Mouse (Mus musculus): ENCODE results near the gene Csgalnact2. TPM values are rescaled to one million over a fixed set of nuclear protein-coding genes. Genes with fewer than 3 reads are reported as not detected.

Csgalnact2 gene
- total and polyA plus RNA-seq, 2 experiments, result 1.2 to 8.7 TPM

DNA sequence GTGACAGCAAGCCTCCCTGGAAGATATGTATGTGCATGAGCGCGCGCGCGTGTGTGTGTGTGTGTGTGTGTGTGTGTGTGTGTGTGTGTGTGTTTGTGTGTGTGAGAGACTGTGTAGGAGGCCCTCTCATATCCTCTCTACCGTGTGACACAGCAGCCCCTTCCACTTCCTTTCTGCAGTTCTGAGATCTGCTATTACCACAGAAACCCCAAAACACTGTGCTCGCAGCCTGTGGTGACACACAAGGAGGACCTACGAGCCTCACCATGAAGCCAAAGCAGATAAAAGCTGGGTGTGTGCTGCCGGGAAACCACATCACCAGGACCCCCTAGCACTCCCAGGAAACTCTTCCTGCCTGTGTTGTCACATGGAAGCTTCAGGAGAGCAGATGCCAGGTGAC lies 28.1 kb upstream of the Csgalnact2 start:
- peak; percentile 7 for DNase-seq (ENCODE audit: extremely low read depth, low read depth, low spot score)
- 87% methylated on average over 9 of the region's 9 CpGs for WGBS
- H3K27ac ChIP-seq (replicated peaks; ENCODE audit: insufficient read depth, low read depth, low read length), result no peak overlapping the region
- H3K79me2 ChIP-seq (ENCODE audit: control insufficient read depth, insufficient read depth, low read length), result no peaks in the 10 kb centered on the region
- H3K36me3 ChIP-seq (ENCODE audit: control insufficient read depth, insufficient read depth, low read length), result no peaks in the 10 kb centered on the region
- no peak overlapping the region for H3K4me3 ChIP-seq (ENCODE audit: insufficient read depth, low read depth, low read length)
- TF ChIP-seq CTCF (IDR thresholded peaks at IDR 0.05; ENCODE audit: low read depth, low read length), result no peak
- no peak for TF ChIP-seq POLR2A (IDR thresholded peaks at IDR 0.05; ENCODE audit: extremely low read depth, insufficient read depth, low read length)
- H3K27me3 ChIP-seq (ENCODE audit: control insufficient read depth, insufficient read depth, low read length), result no peaks in the 10 kb centered on the region
- H3K4me1 ChIP-seq (ENCODE audit: control insufficient read depth, insufficient read depth, low read length), result no peaks in the 10 kb centered on the region
- H3K9ac ChIP-seq (ENCODE audit: low read depth, low read length), result no peak overlapping the region

DNA sequence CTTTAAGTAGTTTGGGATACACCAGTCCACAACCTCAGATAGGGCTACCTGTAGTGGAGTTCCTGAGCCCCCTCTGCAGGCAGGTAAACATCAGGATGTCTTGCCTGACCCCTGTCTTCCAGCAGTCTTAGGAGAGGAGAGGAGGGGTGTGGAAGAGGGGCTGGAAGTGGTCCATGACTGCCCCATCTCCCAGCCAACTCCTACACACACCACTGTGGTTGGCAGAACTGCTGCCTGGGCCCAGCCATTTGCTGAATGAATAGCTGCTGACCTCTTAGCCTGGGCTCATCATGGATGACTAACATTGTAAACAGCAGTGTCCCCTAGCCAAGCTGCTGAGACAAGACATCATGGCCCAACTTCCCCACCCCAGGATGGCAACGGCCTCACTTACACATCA lies 26.6 kb upstream of the Csgalnact2 start:
- H3K79me2 ChIP-seq (ENCODE audit: control insufficient read depth, insufficient read depth, low read length), result no peaks in the 10 kb centered on the region
- no peak overlapping the region for H3K27ac ChIP-seq (replicated peaks; ENCODE audit: insufficient read depth, low read depth, low read length)
- H3K36me3 ChIP-seq (ENCODE audit: control insufficient read depth, insufficient read depth, low read length), result no peaks in the 10 kb centered on the region
- H3K4me3 ChIP-seq (ENCODE audit: insufficient read depth, low read depth, low read length), result no peak overlapping the region
- no peak overlapping the region for H3K9ac ChIP-seq (ENCODE audit: low read depth, low read length)
- 87% methylated on average over 1 of the region's 1 CpGs for WGBS
- H3K4me1 ChIP-seq (ENCODE audit: control insufficient read depth, insufficient read depth, low read length), result no peaks in the 10 kb centered on the region
- TF ChIP-seq POLR2A (IDR thresholded peaks at IDR 0.05; ENCODE audit: extremely low read depth, insufficient read depth, low read length) (no peak), CTCF (IDR thresholded peaks at IDR 0.05; ENCODE audit: low read depth, low read length) (no peak)
- no peaks in the 10 kb centered on the region for H3K27me3 ChIP-seq (ENCODE audit: control insufficient read depth, insufficient read depth, low read length)
- no peak for DNase-seq (ENCODE audit: extremely low read depth, low read depth, low spot score)

DNA sequence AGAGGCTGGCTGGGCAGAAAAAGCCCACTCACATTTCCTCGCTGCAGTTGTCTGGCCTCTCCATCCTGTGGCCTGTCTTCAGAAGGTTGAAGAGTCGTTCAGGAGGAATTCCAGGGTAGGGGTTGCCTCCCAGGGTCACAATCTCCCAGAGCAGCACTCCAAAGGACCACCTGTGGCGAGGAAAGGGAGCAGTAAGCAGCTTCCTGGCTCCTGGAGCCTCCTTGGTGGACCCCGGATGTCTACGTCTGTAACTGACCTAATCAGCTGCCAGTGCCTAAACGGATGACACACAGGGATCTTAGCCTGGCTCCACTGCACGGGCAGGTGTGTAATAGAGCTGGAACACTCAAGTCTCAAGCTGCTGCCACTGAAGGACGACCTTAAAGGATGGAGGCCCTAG lies 25.8 kb upstream of the Csgalnact2 start:
- H3K27ac ChIP-seq (replicated peaks; ENCODE audit: insufficient read depth, low read depth, low read length), result no peak overlapping the region
- H3K4me3 ChIP-seq (ENCODE audit: insufficient read depth, low read depth, low read length), result no peak overlapping the region
- no peaks in the 10 kb centered on the region for H3K36me3 ChIP-seq (ENCODE audit: control insufficient read depth, insufficient read depth, low read length)
- H3K27me3 ChIP-seq (ENCODE audit: control insufficient read depth, insufficient read depth, low read length), result no peaks in the 10 kb centered on the region
- no peak overlapping the region for H3K9ac ChIP-seq (ENCODE audit: low read depth, low read length)
- 66% methylated on average over 8 of the region's 8 CpGs for WGBS
- H3K79me2 ChIP-seq (ENCODE audit: control insufficient read depth, insufficient read depth, low read length), result no peaks in the 10 kb centered on the region
- H3K4me1 ChIP-seq (ENCODE audit: control insufficient read depth, insufficient read depth, low read length), result no peaks in the 10 kb centered on the region
- DNase-seq (ENCODE audit: extremely low read depth, low read depth, low spot score), result no peak
- TF ChIP-seq POLR2A (IDR thresholded peaks at IDR 0.05; ENCODE audit: extremely low read depth, insufficient read depth, low read length), result no peak
- TF ChIP-seq CTCF (IDR thresholded peaks at IDR 0.05; ENCODE audit: low read depth, low read length), result no peak

DNA sequence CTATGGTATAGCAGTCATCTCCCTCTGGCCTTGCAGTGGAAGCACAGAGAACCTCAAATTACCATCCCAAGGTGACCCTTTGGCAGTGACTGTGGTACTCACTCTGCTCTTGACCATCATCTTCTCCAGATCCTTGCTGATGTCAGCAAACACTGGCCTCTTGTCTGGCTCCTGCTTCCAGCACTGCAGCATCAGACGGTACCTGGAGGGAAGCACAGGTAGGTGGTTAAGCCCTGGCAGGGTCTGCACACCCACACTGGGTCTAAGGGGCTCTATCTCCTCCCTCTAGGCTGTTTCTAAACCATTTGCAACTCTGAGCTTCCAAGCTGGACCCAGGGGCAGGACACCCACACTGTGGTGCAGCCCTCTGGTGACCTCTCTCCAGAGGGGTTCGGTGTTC lies 24.1 kb upstream of the Csgalnact2 start:
- DNase-seq (ENCODE audit: extremely low read depth, low read depth, low spot score), result no peak
- WGBS, result 87% methylated on average over 2 of the region's 2 CpGs
- H3K36me3 ChIP-seq (ENCODE audit: control insufficient read depth, insufficient read depth, low read length), result no peaks in the 10 kb centered on the region
- TF ChIP-seq CTCF (IDR thresholded peaks at IDR 0.05; ENCODE audit: low read depth, low read length) (no peak), POLR2A (IDR thresholded peaks at IDR 0.05; ENCODE audit: extremely low read depth, insufficient read depth, low read length) (no peak)
- H3K27me3 ChIP-seq (ENCODE audit: control insufficient read depth, insufficient read depth, low read length), result no peaks in the 10 kb centered on the region
- no peak overlapping the region for H3K27ac ChIP-seq (replicated peaks; ENCODE audit: insufficient read depth, low read depth, low read length)
- no peak overlapping the region for H3K4me3 ChIP-seq (ENCODE audit: insufficient read depth, low read depth, low read length)
- H3K4me1 ChIP-seq (ENCODE audit: control insufficient read depth, insufficient read depth, low read length), result no peaks in the 10 kb centered on the region
- H3K9ac ChIP-seq (ENCODE audit: low read depth, low read length), result no peak overlapping the region
- H3K79me2 ChIP-seq (ENCODE audit: control insufficient read depth, insufficient read depth, low read length), result no peaks in the 10 kb centered on the region

DNA sequence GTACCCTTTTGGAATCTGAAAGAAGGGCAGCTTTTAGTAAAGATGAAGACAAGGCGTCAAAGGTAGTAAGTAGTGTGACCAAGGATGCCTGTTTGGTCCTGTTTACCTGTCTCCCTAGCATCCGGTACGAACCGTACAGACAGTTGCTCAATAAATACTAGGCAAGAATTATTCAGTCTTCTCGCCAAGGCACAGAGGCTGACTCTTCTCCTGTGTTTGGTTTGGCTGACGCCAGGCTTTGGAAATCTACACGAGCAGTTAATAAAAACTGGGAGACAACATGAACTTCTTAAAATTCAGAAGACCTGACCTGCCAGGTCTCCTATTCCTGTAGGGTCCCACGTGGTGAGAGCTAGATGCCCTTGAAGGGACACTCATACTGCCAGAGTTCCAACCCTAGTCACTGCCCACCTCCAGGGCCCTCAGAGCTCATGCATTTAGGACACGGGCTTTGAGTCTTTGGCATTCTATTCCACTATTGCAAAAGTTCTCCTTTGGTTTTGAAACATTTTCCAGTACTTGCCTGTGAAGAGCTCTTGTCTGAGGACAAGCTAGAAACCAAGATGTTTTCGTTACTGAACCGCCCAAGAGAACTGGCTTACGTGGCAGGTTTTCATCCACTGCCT lies 23.6 kb upstream of the Csgalnact2 start:
- no peaks in the 10 kb centered on the region for H3K4me1 ChIP-seq (ENCODE audit: control insufficient read depth, insufficient read depth, low read length)
- H3K79me2 ChIP-seq (ENCODE audit: control insufficient read depth, insufficient read depth, low read length), result no peaks in the 10 kb centered on the region
- 64% methylated on average over 12 of the region's 12 CpGs for WGBS
- H3K4me3 ChIP-seq (ENCODE audit: insufficient read depth, low read depth, low read length), result no peak overlapping the region
- TF ChIP-seq POLR2A (IDR thresholded peaks at IDR 0.05; ENCODE audit: extremely low read depth, insufficient read depth, low read length) (no peak), CTCF (IDR thresholded peaks at IDR 0.05; ENCODE audit: low read depth, low read length) (no peak)
- DNase-seq (ENCODE audit: extremely low read depth, low read depth, low spot score), result peak; percentile 77
- H3K27me3 ChIP-seq (ENCODE audit: control insufficient read depth, insufficient read depth, low read length), result no peaks in the 10 kb centered on the region
- H3K27ac ChIP-seq (replicated peaks; ENCODE audit: insufficient read depth, low read depth, low read length), result no peak overlapping the region
- H3K36me3 ChIP-seq (ENCODE audit: control insufficient read depth, insufficient read depth, low read length), result no peaks in the 10 kb centered on the region
- no peak overlapping the region for H3K9ac ChIP-seq (ENCODE audit: low read depth, low read length)

DNA sequence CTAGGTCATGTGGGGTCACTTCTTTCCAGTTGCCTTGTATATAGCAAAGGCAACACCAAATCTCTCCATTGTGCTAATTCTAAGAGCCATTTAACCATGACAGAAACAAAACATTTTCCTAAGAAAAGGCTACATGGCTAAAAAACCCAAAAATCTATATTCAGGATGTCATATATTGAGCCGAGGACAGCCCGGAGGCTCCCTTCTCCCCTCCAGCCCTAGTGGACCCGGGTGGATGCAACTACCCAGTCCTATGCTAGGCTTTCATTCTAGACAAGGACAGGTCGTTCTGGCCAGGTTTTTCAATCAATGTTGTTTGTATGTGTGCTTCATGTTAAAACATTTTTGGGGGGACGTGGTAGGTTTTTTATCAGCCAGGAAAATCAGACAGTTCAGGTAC lies 14.2 kb upstream of the Csgalnact2 start:
- H3K79me2 ChIP-seq (ENCODE audit: control insufficient read depth, insufficient read depth, low read length), result no peaks in the 10 kb centered on the region
- TF ChIP-seq CTCF (IDR thresholded peaks at IDR 0.05; ENCODE audit: low read depth, low read length) (no peak), POLR2A (IDR thresholded peaks at IDR 0.05; ENCODE audit: extremely low read depth, insufficient read depth, low read length) (no peak)
- DNase-seq (ENCODE audit: extremely low read depth, low read depth, low spot score), result no peak
- no peaks in the 10 kb centered on the region for H3K4me1 ChIP-seq (ENCODE audit: control insufficient read depth, insufficient read depth, low read length)
- H3K4me3 ChIP-seq (ENCODE audit: insufficient read depth, low read depth, low read length), result no peak overlapping the region
- H3K27ac ChIP-seq (replicated peaks; ENCODE audit: insufficient read depth, low read depth, low read length), result no peak overlapping the region
- peaks cover 2% of the 10 kb centered on the region; the same call in 1 of the 2 replicates for H3K27me3 ChIP-seq (ENCODE audit: control insufficient read depth, insufficient read depth, low read length)
- no peak overlapping the region for H3K9ac ChIP-seq (ENCODE audit: low read depth, low read length)
- no peaks in the 10 kb centered on the region for H3K36me3 ChIP-seq (ENCODE audit: control insufficient read depth, insufficient read depth, low read length)
- 75% methylated on average over 5 of the region's 5 CpGs for WGBS
